In the genomic region with DNA sequence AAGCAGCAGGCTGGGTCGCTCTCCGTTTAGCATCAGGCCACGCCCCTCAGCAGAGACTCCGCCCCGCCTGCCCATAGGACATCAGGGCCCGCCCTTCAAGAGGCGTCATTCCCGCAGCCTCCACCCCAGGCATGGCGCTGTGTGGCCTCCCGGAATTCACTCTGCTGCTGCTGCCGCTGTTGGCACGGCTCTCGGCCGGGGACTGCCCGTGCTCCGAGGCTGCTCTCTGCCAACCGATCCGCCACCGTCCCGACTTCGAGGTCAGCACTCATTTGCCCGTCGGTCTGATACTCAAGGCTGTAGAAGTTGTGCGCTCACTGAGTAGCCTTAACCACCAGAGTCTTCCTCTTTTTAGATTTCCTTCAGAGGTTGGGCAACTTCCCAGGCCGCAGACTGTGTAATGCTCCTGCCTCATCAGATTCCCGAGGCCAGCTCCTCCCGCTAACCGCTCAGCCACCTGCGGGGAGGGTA, we compare ENCODE assay signal across 7 mouse cellular contexts. TPM values are rescaled to one million over a fixed set of nuclear protein-coding genes. Genes with fewer than 3 reads are reported as not detected.
DNase-seq lines count a peak whose midpoint lies in the region; ATAC-seq and TF ChIP-seq lines count a peak whose summit lies in the region.

No protein-coding gene starts in this region.

- H3K27me3 ChIP-seq in embryonic facial prominence, embryonic 12.5 days, result no peaks in the 10 kb centered on the region
- H3K27me3 ChIP-seq in kidney, adult 2 months (replicated peaks; ENCODE audit: control insufficient read depth, insufficient read depth, low read length), result no peaks in the 10 kb centered on the region
- no peaks in the 10 kb centered on the region for H3K27me3 ChIP-seq in limb, embryonic 12.5 days
- H3K27me3 ChIP-seq in midbrain, embryonic 15.5 days (replicated peaks), result no peaks in the 10 kb centered on the region
- no peaks in the 10 kb centered on the region for H3K27me3 ChIP-seq in spleen, adult 2 months (ENCODE audit: control insufficient read depth, insufficient read depth, low read length)

- TF ChIP-seq CTCF in kidney, adult 2 months (conservative IDR thresholded peaks at IDR 0.05; ENCODE audit: insufficient read depth, insufficient read length, low read depth, low read length), result 0 out of 2 replicates have a peak, but pooled peaks have one; percentile 16
- TF ChIP-seq CTCF in spleen, adult 2 months (IDR thresholded peaks at IDR 0.05; ENCODE audit: extremely low read depth, insufficient read depth, insufficient read length, insufficient replicate concordance), result no peak

- DNase-seq in adrenal gland, postnatal 25 days, result peak; percentile 93
- peak; percentile 93 to 95 for DNase-seq in heart, adult 18-20 months
- DNase-seq in kidney, adult 2 months, result peak; percentile 97
- peak; percentile 66 to 88 for DNase-seq in spleen, adult 2 months (ENCODE audit: low read depth in 1 of 2, low spot score in 2 of 2)

- WGBS in embryonic facial prominence, embryonic 12.5 days, result under 1% methylated on average over 29 of the region's 29 CpGs
- under 1% methylated on average over 29 of the region's 29 CpGs for WGBS in kidney, adult 2 months
- WGBS in limb, embryonic 12.5 days, result under 1% methylated on average over 29 of the region's 29 CpGs
- WGBS in midbrain, embryonic 15.5 days, result under 1% methylated on average over 29 of the region's 29 CpGs
- WGBS in spleen, adult 2 months, result under 1% methylated on average over 29 of the region's 29 CpGs

- H3K36me3 ChIP-seq in embryonic facial prominence, embryonic 12.5 days, result 0 out of 2 replicates have a peak, but pooled peaks cover 4% of the 10 kb centered on the region
- H3K36me3 ChIP-seq in kidney, adult 2 months (ENCODE audit: control insufficient read depth, insufficient read depth, low read length), result no peaks in the 10 kb centered on the region; the same call in none of the 2 replicates
- peaks cover 5% of the 10 kb centered on the region for H3K36me3 ChIP-seq in limb, embryonic 12.5 days
- no peaks in the 10 kb centered on the region for H3K36me3 ChIP-seq in midbrain, embryonic 15.5 days (replicated peaks)
- peaks cover 2% of the 10 kb centered on the region; the same call in 1 of the 2 replicates for H3K36me3 ChIP-seq in spleen, adult 2 months (ENCODE audit: control insufficient read depth, insufficient read depth, low read length)

- no peaks in the 10 kb centered on the region for H3K4me1 ChIP-seq in embryonic facial prominence, embryonic 12.5 days
- H3K4me1 ChIP-seq in kidney, adult 2 months (ENCODE audit: control insufficient read depth, insufficient read depth, low read length), result peaks cover 14% of the 10 kb centered on the region; the same call in 1 of the 2 replicates
- 0 out of 2 replicates have a peak, but pooled peaks cover 14% of the 10 kb centered on the region for H3K4me1 ChIP-seq in limb, embryonic 12.5 days (replicated peaks)
- peaks cover 10% of the 10 kb centered on the region; the same call in 1 of the 2 replicates for H3K4me1 ChIP-seq in midbrain, embryonic 15.5 days
- no peaks in the 10 kb centered on the region; the same call in 1 of the 2 replicates for H3K4me1 ChIP-seq in spleen, adult 2 months (ENCODE audit: control insufficient read depth, insufficient read depth, insufficient read length)

- peak overlapping the region; percentile 65 for H3K9ac ChIP-seq in embryonic facial prominence, embryonic 12.5 days
- H3K9ac ChIP-seq in limb, embryonic 12.5 days (replicated peaks), result peak overlapping the region; percentile 65
- peak overlapping the region; percentile 32 for H3K9ac ChIP-seq in midbrain, embryonic 15.5 days

- peak overlapping the region; percentile 75 for H3K27ac ChIP-seq in embryonic facial prominence, embryonic 12.5 days
- H3K27ac ChIP-seq in kidney, adult 2 months (ENCODE audit: insufficient read depth, low read depth, low read length), result peak overlapping the region; percentile 99
- peak overlapping the region; percentile 79 for H3K27ac ChIP-seq in limb, embryonic 12.5 days
- H3K27ac ChIP-seq in midbrain, embryonic 15.5 days, result peak overlapping the region; percentile 59
- H3K27ac ChIP-seq in spleen, adult 2 months (ENCODE audit: insufficient read depth, low read length), result peak overlapping the region; percentile 88

- peak overlapping the region; percentile 57 for H3K4me2 ChIP-seq in embryonic facial prominence, embryonic 12.5 days (replicated peaks)
- H3K4me2 ChIP-seq in limb, embryonic 12.5 days, result peak overlapping the region; percentile 65
- H3K4me2 ChIP-seq in midbrain, embryonic 15.5 days, result peak overlapping the region; percentile 65

- no peaks in the 10 kb centered on the region for H3K9me3 ChIP-seq in embryonic facial prominence, embryonic 12.5 days
- 0 out of 2 replicates have a peak, but pooled peaks cover 4% of the 10 kb centered on the region for H3K9me3 ChIP-seq in limb, embryonic 12.5 days
- no peaks in the 10 kb centered on the region for H3K9me3 ChIP-seq in midbrain, embryonic 15.5 days

- peak; percentile 99 for ATAC-seq in embryonic facial prominence, embryonic 12.5 days (ENCODE audit: insufficient number of reproducible peaks, insufficient read depth, low FRiP score, low TSS enrichment)
- peak; percentile 97 for ATAC-seq in limb, embryonic 12.5 days (ENCODE audit: insufficient number of reproducible peaks, insufficient read depth, low FRiP score, low TSS enrichment, low read depth)
- ATAC-seq in midbrain, embryonic 15.5 days (replicated peaks), result peak; percentile 99

- peak; percentile 98 for TF ChIP-seq POLR2A in kidney, adult 2 months (IDR thresholded peaks at IDR 0.05; ENCODE audit: low read depth, low read length)
- TF ChIP-seq POLR2A in spleen, adult 2 months (IDR thresholded peaks at IDR 0.05; ENCODE audit: low read depth, low read length), result peak; percentile 86

- peak overlapping the region; percentile 52 for H3K4me3 ChIP-seq in embryonic facial prominence, embryonic 12.5 days
- peak overlapping the region; percentile 99 for H3K4me3 ChIP-seq in kidney, adult 2 months (ENCODE audit: insufficient read depth, low read depth, low read length)
- H3K4me3 ChIP-seq in limb, embryonic 12.5 days (replicated peaks), result peak overlapping the region; percentile 53
- H3K4me3 ChIP-seq in midbrain, embryonic 15.5 days, result peak overlapping the region; percentile 47
- H3K4me3 ChIP-seq in spleen, adult 2 months (ENCODE audit: extremely low read depth, insufficient read depth, insufficient read length), result peak overlapping the region; percentile 95

RNA-seq across cellular contexts. Expression of gene Ctbs, which starts 0.8 kb away (rescaled TPM):
- 11.9 and 16.2 TPM in 2 replicates for total RNA-seq in adrenal gland, postnatal 25 days (2021)
- polyA plus RNA-seq in embryonic facial prominence, embryonic 12.5 days (2016; fragmentation: Nextera tagmentation; extraction: Ambion mirVana), result 7.7 and 10.6 TPM in 2 replicates
- total RNA-seq in heart, adult 18-20 months (2021), result 1 to 10 TPM; 2.6 to 3.4 TPM
- 10.5 and 10.7 TPM in 2 replicates for polyA plus RNA-seq in kidney, adult 2 months (2012; rRNA removed)
- polyA plus RNA-seq in limb, embryonic 12.5 days (2016; fragmentation: Nextera tagmentation; extraction: Ambion mirVana), result 6.4 and 7.2 TPM in 2 replicates
- polyA plus RNA-seq in midbrain, embryonic 15.5 days (2015; fragmentation: Nextera tagmentation; extraction: Ambion mirVana), result 3.9 TPM in 2 replicates
- 2.1 TPM in 2 replicates for polyA plus RNA-seq in spleen, adult 2 months (2012; rRNA removed)

RNA-seq across cellular contexts. Expression of gene Ssx2ip, which starts 46.0 kb away (rescaled TPM):
- 7.5 and 11.6 TPM in 2 replicates for total RNA-seq in adrenal gland, postnatal 25 days (2021)
- polyA plus RNA-seq in embryonic facial prominence, embryonic 12.5 days (2016; fragmentation: Nextera tagmentation; extraction: Ambion mirVana), result 26.6 and 29.8 TPM in 2 replicates
- total RNA-seq in heart, adult 18-20 months (2021), result 10 to 100 TPM; 13.0 to 15.1 TPM
- 7.3 and 8.0 TPM in 2 replicates for polyA plus RNA-seq in kidney, adult 2 months (2012; rRNA removed)
- polyA plus RNA-seq in limb, embryonic 12.5 days (2016; fragmentation: Nextera tagmentation; extraction: Ambion mirVana), result 19.6 and 21.6 TPM in 2 replicates
- 15.3 and 16.6 TPM in 2 replicates for polyA plus RNA-seq in midbrain, embryonic 15.5 days (2015; fragmentation: Nextera tagmentation; extraction: Ambion mirVana)
- polyA plus RNA-seq in spleen, adult 2 months (2012; rRNA removed), result 1.6 and 2.1 TPM in 2 replicates

RNA-seq across cellular contexts. Expression of gene Spata1, which starts 49.1 kb away (rescaled TPM):
- total RNA-seq in adrenal gland, postnatal 25 days (2021), result 3.9 and 6.2 TPM in 2 replicates
- polyA plus RNA-seq in embryonic facial prominence, embryonic 12.5 days (2016; fragmentation: Nextera tagmentation; extraction: Ambion mirVana), result 9.2 and 10.4 TPM in 2 replicates
- 1 to 10 TPM; 1.1 to 2.5 TPM for total RNA-seq in heart, adult 18-20 months (2021)
- polyA plus RNA-seq in kidney, adult 2 months (2012; rRNA removed), result 0.79 and 0.89 TPM in 2 replicates
- polyA plus RNA-seq in limb, embryonic 12.5 days (2016; fragmentation: Nextera tagmentation; extraction: Ambion mirVana), result 7.9 and 8.7 TPM in 2 replicates
- polyA plus RNA-seq in midbrain, embryonic 15.5 days (2015; fragmentation: Nextera tagmentation; extraction: Ambion mirVana), result 4.2 and 5.5 TPM in 2 replicates
- 0.45 and 0.78 TPM in 2 replicates for polyA plus RNA-seq in spleen, adult 2 months (2012; rRNA removed)

RNA-seq across cellular contexts. Expression of gene Gng5, which starts 49.2 kb away (rescaled TPM):
- 261 and 291 TPM in 2 replicates for total RNA-seq in adrenal gland, postnatal 25 days (2021)
- 959 and 960 TPM in 2 replicates for polyA plus RNA-seq in embryonic facial prominence, embryonic 12.5 days (2016; fragmentation: Nextera tagmentation; extraction: Ambion mirVana)
- total RNA-seq in heart, adult 18-20 months (2021), result 100 to 1,000 TPM; 205 to 275 TPM
- polyA plus RNA-seq in kidney, adult 2 months (2012; rRNA removed), result 567 and 600 TPM in 2 replicates
- 1,072 and 1,099 TPM in 2 replicates for polyA plus RNA-seq in limb, embryonic 12.5 days (2016; fragmentation: Nextera tagmentation; extraction: Ambion mirVana)
- polyA plus RNA-seq in midbrain, embryonic 15.5 days (2015; fragmentation: Nextera tagmentation; extraction: Ambion mirVana), result 289 and 293 TPM in 2 replicates
- polyA plus RNA-seq in spleen, adult 2 months (2012; rRNA removed), result 178 and 234 TPM in 2 replicates

Comparison
In these comparisons a context has a peak if more than half of its experiments do, and no peak if none do; other contexts are left out.
1. Peak in every context shown above with its lines: DNase-seq, ATAC-seq, H3K4me3 ChIP-seq and H3K27ac ChIP-seq.
2. H3K4me3 ChIP-seq: peak in every context shown above with its lines; median percentile 99 in kidney, adult 2 months; 95 in spleen, adult 2 months; 53 in limb, embryonic 12.5 days; 52 in embryonic facial prominence, embryonic 12.5 days; 47 in midbrain, embryonic 15.5 days.